Mouse (Mus musculus) layer of hippocampus, adult 2 months (tissue): ENCODE measurements around the gene Calcb. TPM values are rescaled to one million over a fixed set of nuclear protein-coding genes. Genes with fewer than 3 reads are reported as not detected.
"Not testable (repeated sequence)": the region's sequence is repeated elsewhere in the genome, so short reads cannot be mapped to it uniquely, and the experiment has no call there.

Source experiments
- DNase-seq, 2 experiments: peaks; one replicate each; pipeline ENCODE4 v3.0.0; 2022; ENCODE audit warnings: low spot score in 2 of 2
- H3K27ac ChIP-seq: fragments of 200-600 bp; 2 replicates; pipeline ENCODE4 v1.8.1; 2022
- H3K4me3 ChIP-seq: fragments of 200-600 bp; 2 replicates; pipeline ENCODE4 v1.8.1; 2022; ENCODE audit warnings: mild to moderate bottlenecking
- CTCF ChIP-seq: fragments of 200-600 bp; conservative IDR thresholded peaks from 2 replicates; pipeline ENCODE4 v1.8.1; 2022; ENCODE audit warnings: antibody characterized with exemption, mild to moderate bottlenecking, moderate library complexity
- long read RNA-seq, 2 experiments: library from polyadenylated mRNA; stranded (forward); transcript quantifications; one replicate each; pipeline ENCODE4 v2.0.0; 2021; ENCODE audit warnings: borderline mapping rate in 2 of 2
- total RNA-seq, 2 experiments: library from RNA; stranded (reverse); gene quantifications; 2 replicates each; pipeline ENCODE4 v1.2.3; 2021

Gene Calcb
- under 1 TPM in 1 of 2 experiments, not detected in 1; 0.71 TPM for total RNA-seq
- long read RNA-seq, experiment 1: 0 reads
- long read RNA-seq, experiment 2: 0 reads

GRCm38 (mm10) chr7:114718300-114718699 is at the start of gene Calcb:
TSS of gene Calcb (plus strand) at chr7:114718643.
- no peak within 1 kb of the TSS for H3K27ac ChIP-seq
- DNase-seq: no peak
- TF ChIP-seq CTCF: no peak
- no peak within 1 kb of the TSS for H3K4me3 ChIP-seq

- Histone ChIP-seq H3K4me3 (no peak overlapping the region), H3K27ac (no peak overlapping the region)
- TF ChIP-seq CTCF: no peak
- DNase-seq: no peak
Measured at GRCm38 (mm10) chr7:114671405-114671804, 47.0 kb upstream of the Calcb start.

- Histone ChIP-seq H3K4me3 (no peak overlapping the region), H3K27ac (no peak overlapping the region)
- peak; percentile 17 to 41 for DNase-seq
- peak; percentile 81 for TF ChIP-seq CTCF
Measured at GRCm38 (mm10) chr7:114672697-114673096, 45.7 kb upstream of the Calcb start.

GRCm38 (mm10) chr7:114692339-114692738 is 26.1 kb upstream of the Calcb start:
- no peak for DNase-seq
- Histone ChIP-seq H3K27ac (no peak overlapping the region), H3K4me3 (no peak overlapping the region)
- TF ChIP-seq CTCF: peak; percentile 62

- no peak for DNase-seq
- Histone ChIP-seq H3K4me3 (no peak overlapping the region), H3K27ac (no peak overlapping the region)
- TF ChIP-seq CTCF: no peak
Measured at GRCm38 (mm10) chr7:114700871-114701270, 17.6 kb upstream of the Calcb start.

- Histone ChIP-seq H3K27ac (no peak overlapping the region), H3K4me3 (no peak overlapping the region)
- DNase-seq: no peak
- no peak for TF ChIP-seq CTCF
Measured at GRCm38 (mm10) chr7:114706716-114707115, 11.7 kb upstream of the Calcb start.

GRCm38 (mm10) chr7:114707398-114707797 is 11.0 kb upstream of the Calcb start:
- TF ChIP-seq CTCF: no peak
- Histone ChIP-seq H3K4me3 (no peak overlapping the region), H3K27ac (no peak overlapping the region)
- no peak for DNase-seq

- no peak for TF ChIP-seq CTCF
Measured at GRCm38 (mm10) chr7:114710419-114710818, 8.0 kb upstream of the Calcb start.

GRCm38 (mm10) chr7:114712523-114712922 is 5.9 kb upstream of the Calcb start:
- no peak for TF ChIP-seq CTCF
- Histone ChIP-seq H3K27ac (no peak overlapping the region), H3K4me3 (no peak overlapping the region)
- no peak for DNase-seq

More at GRCm38 (mm10) chr7:114710419-114710818, 8.0 kb upstream of the Calcb start:
- no peak for DNase-seq
- Histone ChIP-seq H3K27ac (no peak overlapping the region), H3K4me3 (no peak overlapping the region)

GRCm38 (mm10) chr7:114719381-114720131 is 1.1 kb downstream of the Calcb start:
- Histone ChIP-seq H3K4me3 (no peak overlapping the region), H3K27ac (no peak overlapping the region)
- peak in 1 of 2 experiments; percentile 3 for DNase-seq
- TF ChIP-seq CTCF: peak; percentile 66

GRCm38 (mm10) chr7:114729696-114730095 is 11.3 kb downstream of the Calcb start:
- DNase-seq: not testable (repeated sequence)

GRCm38 (mm10) chr7:114731175-114731574 is 12.7 kb downstream of the Calcb start:
- no peak for TF ChIP-seq CTCF
- Histone ChIP-seq H3K4me3 (no peak overlapping the region), H3K27ac (no peak overlapping the region)
- DNase-seq: no peak

More at GRCm38 (mm10) chr7:114729696-114730095, 11.3 kb downstream of the Calcb start:
- not testable (repeated sequence) for H3K27ac ChIP-seq, H3K4me3 ChIP-seq
- peak; percentile 73 for TF ChIP-seq CTCF

GRCm38 (mm10) chr7:114731700-114732099 is 13.3 kb downstream of the Calcb start:
- H3K4me3 ChIP-seq, H3K27ac ChIP-seq, DNase-seq: not testable (repeated sequence)
- peak; percentile 73 for TF ChIP-seq CTCF

- H3K4me3 ChIP-seq: no peak overlapping the region
- DNase-seq: no peak
- H3K27ac ChIP-seq: no peak overlapping the region
- TF ChIP-seq CTCF: no peak
Measured at GRCm38 (mm10) chr7:114736256-114736655, 17.8 kb downstream of the Calcb start.
